25 mouse cellular contexts compared by ENCODE assay signal in genomic region chr11:23767928-23768327, GRCm38 (mm10). TPM values are rescaled to one million over a fixed set of nuclear protein-coding genes. Genes with fewer than 3 reads are reported as not detected.
DNase-seq lines count a peak whose midpoint lies in the region; ATAC-seq and TF ChIP-seq lines count a peak whose summit lies in the region.
"Had no signal": no experiment of that assay in that cellular context is flagged by ENCODE, and none has a peak within 500 bp of the region (broad histone marks: within the 10 kb centered on the region; RNA-seq: fewer than 3 reads in every experiment).

No protein-coding gene starts in this region.

- H3K4me3 ChIP-seq in lung, postnatal 0 days (ENCODE audit: low read depth, low read length), result no peak overlapping the region
- peak overlapping the region; percentile 21 to 86 (median 82) for H3K4me3 ChIP-seq in CH12.LX (replicated peaks in 1 of 3; ENCODE audit: low read depth in 2 of 3, low read length in 2 of 3, poor library complexity in 1 of 3)
- H3K4me3 ChIP-seq: embryonic facial prominence, embryonic 13.5 days; forebrain, embryonic 12.5 days; gastrocnemius, adult 2 months; heart, embryonic 10.5 days; hindbrain, embryonic 12.5 days had no signal

- no peaks in the 10 kb centered on the region for H3K9me3 ChIP-seq in lung, postnatal 0 days (ENCODE audit: low read length)
- H3K9me3 ChIP-seq in CH12.LX (replicated peaks; ENCODE audit: low read length), result no peaks in the 10 kb centered on the region
- H3K9me3 ChIP-seq: embryonic facial prominence, embryonic 13.5 days; forebrain, embryonic 12.5 days; G1E; heart, embryonic 10.5 days; hindbrain, embryonic 12.5 days had no signal

- dilution Hi-C loops in CH12.LX (cut with MboI; ENCODE audit: extremely low pct_ligation_motif_present, extremely low pct_unique_long_range_greater_than_20kb, low sequenced_read_pairs), result no loop called here

- no peak for TF ChIP-seq CTCF in lung, postnatal 0 days (IDR thresholded peaks at IDR 0.05)
- no peak for TF ChIP-seq CTCF in CH12.LX (conservative IDR thresholded peaks at IDR 0.05 in 1 of 2, IDR thresholded peaks at IDR 0.05 in 1 of 2; ENCODE audit: low read depth in 2 of 2, low read length in 2 of 2)

- TF ChIP-seq POLR2A in CH12.LX (IDR thresholded peaks at IDR 0.05; ENCODE audit: low read depth, low read length), result peak; percentile 20; the same call in 1 of the 2 replicates

- H3K27me3 ChIP-seq in lung, postnatal 0 days (replicated peaks; ENCODE audit: insufficient read depth, low read length), result no peaks in the 10 kb centered on the region
- H3K27me3 ChIP-seq in CH12.LX (replicated peaks), result no peaks in the 10 kb centered on the region
- H3K27me3 ChIP-seq in splenic B cell, adult 2 months (ENCODE audit: control insufficient read depth, insufficient read depth, low read length, poor library complexity, severe bottlenecking), result no peaks in the 10 kb centered on the region
- H3K27me3 ChIP-seq: Patski had no signal

- TF ChIP-seq EP300 in lung, postnatal 0 days (IDR thresholded peaks at IDR 0.05), result no peak
- TF ChIP-seq EP300 in CH12.LX (IDR thresholded peaks at IDR 0.05; ENCODE audit: low read length), result no peak; the same call in 1 of the 2 replicates

- H3K9ac ChIP-seq in lung, postnatal 0 days (replicated peaks; ENCODE audit: low read depth), result no peak overlapping the region
- peak overlapping the region; percentile 59; the same call in 1 of the 2 replicates for H3K9ac ChIP-seq in CH12.LX (ENCODE audit: insufficient read depth, low read depth)
- H3K9ac ChIP-seq: embryonic facial prominence, embryonic 13.5 days; forebrain, embryonic 12.5 days; forebrain, postnatal 0 days; hindbrain, embryonic 12.5 days had no signal

- no peak overlapping the region for H3K27ac ChIP-seq in lung, postnatal 0 days (ENCODE audit: low read length)
- no peak overlapping the region; the same call in 1 of the 2 replicates for H3K27ac ChIP-seq in CH12.LX (ENCODE audit: insufficient read depth, low read depth)
- H3K27ac ChIP-seq: embryonic facial prominence, embryonic 13.5 days; forebrain, embryonic 12.5 days; gastrocnemius, adult 2 months; heart, embryonic 10.5 days; hindbrain, embryonic 12.5 days had no signal

- WGBS in lung, postnatal 0 days, result 31% methylated on average over 1 of the region's 1 CpGs

- in situ Hi-C loops in CH12.LX (cut with MboI; ENCODE audit: low pct_ligation_motif_present, low pct_unique_long_range_greater_than_20kb, low sequenced_read_pairs), result no loop called here

- DNase-seq in lung, postnatal 0 days (ENCODE audit: low spot score), result peak; percentile 6
- DNase-seq in lung, postnatal 36 days, result no peak
- peak; percentile 44 for DNase-seq in CH12.LX (ENCODE audit: extremely low read depth)
- peak; percentile 43 for DNase-seq in splenic B cell, adult 2 months (ENCODE audit: low read depth, low spot score)
- DNase-seq in layer of hippocampus, postnatal 36 days, result no peak
- DNase-seq: adrenal gland, adult 2 months; adrenal gland, postnatal 36 days; cerebellum, adult 11 months; cerebellum, adult 8-10 months; cerebellum, postnatal 14 days; forebrain, postnatal 0 days; gastrocnemius, adult 2 months; gastrocnemius, postnatal 25 days; heart, adult 11 months; heart, postnatal 10 days; heart, postnatal 4 days had no signal

- no peak for ATAC-seq in lung, postnatal 0 days
- peak; percentile 29 for ATAC-seq in granulocyte monocyte progenitor cell, adult 5-6 weeks (replicated peaks; ENCODE audit: poor library complexity, severe bottlenecking)
- ATAC-seq in CD4-positive, CD25-positive, alpha-beta regulatory T cell, adult 4 months, result no peak
- ATAC-seq: forebrain, postnatal 0 days; hindbrain, embryonic 16.5 days; Patski had no signal

- no peaks in the 10 kb centered on the region for H3K36me3 ChIP-seq in lung, postnatal 0 days (ENCODE audit: insufficient read depth, low read length)
- peaks cover 0 to 5% of the 10 kb centered on the region in 2 experiments for H3K36me3 ChIP-seq in CH12.LX (replicated peaks in 1 of 2; ENCODE audit: control insufficient read depth in 1 of 2, insufficient read depth in 1 of 2, low read length in 1 of 2)
- H3K36me3 ChIP-seq in splenic B cell, adult 2 months (ENCODE audit: control insufficient read depth, insufficient read depth, low read length, poor library complexity, severe bottlenecking), result 0 out of 2 replicates have a peak, but pooled peaks cover 4% of the 10 kb centered on the region
- H3K36me3 ChIP-seq: embryonic facial prominence, embryonic 13.5 days; forebrain, embryonic 12.5 days; G1E; heart, embryonic 10.5 days; hindbrain, embryonic 12.5 days had no signal

- no peak overlapping the region for H3K4me2 ChIP-seq in lung, postnatal 0 days (replicated peaks; ENCODE audit: low read depth, low read length)
- peak overlapping the region; percentile 14; the same call in 1 of the 2 replicates for H3K4me2 ChIP-seq in CH12.LX (ENCODE audit: insufficient read depth, low read depth, poor library complexity, severe bottlenecking)
- H3K4me2 ChIP-seq: embryonic facial prominence, embryonic 13.5 days; forebrain, embryonic 12.5 days; hindbrain, embryonic 12.5 days had no signal

- peaks cover 46% of the 10 kb centered on the region for H3K79me2 ChIP-seq in CH12.LX (replicated peaks; ENCODE audit: control insufficient read depth, extremely low read depth, insufficient read depth, poor library complexity, severe bottlenecking)

- 0 out of 2 replicates have a peak, but pooled peaks cover 3% of the 10 kb centered on the region for H3K4me1 ChIP-seq in lung, postnatal 0 days (ENCODE audit: insufficient read depth, low read depth, low read length)
- H3K4me1 ChIP-seq in CH12.LX (ENCODE audit: control insufficient read depth in 1 of 2, insufficient read depth in 2 of 2), result peaks cover 5 to 51% of the 10 kb centered on the region in 2 experiments

- no peak for TF ChIP-seq RAD21 in CH12.LX (IDR thresholded peaks at IDR 0.05; ENCODE audit: low read depth, low read length)

TF ChIP-seq in CH12.LX, 34 proteins besides CTCF, POLR2A, EP300 and RAD21 (continues in another document):
- TF ChIP-seq RCOR1 (conservative IDR thresholded peaks at IDR 0.05; ENCODE audit: low read depth, low read length) (no peak), POLR2AphosphoS2 (IDR thresholded peaks at IDR 0.05; ENCODE audit: low read depth, low read length) (no peak), NRF1 (IDR thresholded peaks at IDR 0.05; ENCODE audit: low read depth, low read length) (no peak), MEF2A (IDR thresholded peaks at IDR 0.05; ENCODE audit: borderline replicate concordance, low read depth, low read length) (peak; percentile 49; the same call in 1 of the 2 replicates), MAX (IDR thresholded peaks at IDR 0.05; ENCODE audit: low read length) (no peak), JUND (conservative IDR thresholded peaks at IDR 0.05; ENCODE audit: low read depth, low read length) (no peak), SIN3A (IDR thresholded peaks at IDR 0.05; ENCODE audit: low read length) (peak; percentile 69), NELFE (IDR thresholded peaks at IDR 0.05; ENCODE audit: low read depth, low read length) (no peak), MYC (IDR thresholded peaks at IDR 0.05; ENCODE audit: low read depth, low read length) (no peak), MXI1 (IDR thresholded peaks at IDR 0.05; ENCODE audit: low read depth, low read length) (0 out of 2 replicates have a peak, but pooled peaks have one; percentile 14), CHD1 (IDR thresholded peaks at IDR 0.05; ENCODE audit: low read depth, low read length) (peak; percentile 85), MAFK (IDR thresholded peaks at IDR 0.05; ENCODE audit: insufficient replicate concordance, low read length) (no peak), ZKSCAN1 (IDR thresholded peaks at IDR 0.05; ENCODE audit: borderline replicate concordance, low read depth, low read length) (no peak), PAX5 (IDR thresholded peaks at IDR 0.05; ENCODE audit: low read length) (no peak), TCF12 (IDR thresholded peaks at IDR 0.05; ENCODE audit: low read depth, low read length) (0 out of 2 replicates have a peak, but pooled peaks have one; percentile 51), SMC3 (IDR thresholded peaks at IDR 0.05; ENCODE audit: low read depth, low read length) (no peak), USF1 (IDR thresholded peaks at IDR 0.05; ENCODE audit: low read depth, low read length) (no peak), ELF1 (IDR thresholded peaks at IDR 0.05; ENCODE audit: low read depth, low read length) (no peak), HCFC1 (IDR thresholded peaks at IDR 0.05; ENCODE audit: low read depth, low read length) (no peak), ETS1 (conservative IDR thresholded peaks at IDR 0.05; ENCODE audit: low read depth, low read length) (no peak; the same call in 1 of the 2 replicates), IRF4 (IDR thresholded peaks at IDR 0.05; ENCODE audit: low read depth, low read length) (no peak), CHD2 (IDR thresholded peaks at IDR 0.05; ENCODE audit: low read length) (no peak), ZMIZ1 (IDR thresholded peaks at IDR 0.05; ENCODE audit: low read depth, low read length) (peak; percentile 70; the same call in 1 of the 2 replicates), GABPA (IDR thresholded peaks at IDR 0.05; ENCODE audit: insufficient replicate concordance, low read depth, low read length) (no peak), BHLHE40 (IDR thresholded peaks at IDR 0.05; ENCODE audit: low read depth, low read length) (no peak), UBTF (IDR thresholded peaks at IDR 0.05; ENCODE audit: low read depth, low read length) (no peak), USF2 (conservative IDR thresholded peaks at IDR 0.05; ENCODE audit: low read depth, low read length) (no peak), MAZ (IDR thresholded peaks at IDR 0.05; ENCODE audit: low read depth, low read length) (no peak), KAT2A (IDR thresholded peaks at IDR 0.05; ENCODE audit: insufficient replicate concordance, low read length) (no peak), TBP (conservative IDR thresholded peaks at IDR 0.05; ENCODE audit: low read depth, low read length) (0 out of 2 replicates have a peak, but pooled peaks have one; percentile 0), ZNF384 (IDR thresholded peaks at IDR 0.05; ENCODE audit: low read depth, low read length) (no peak; the same call in none of the 2 replicates), ZC3H11A (IDR thresholded peaks at IDR 0.05; ENCODE audit: low read depth, low read length) (no peak)

RNA-seq across cellular contexts. Expression of gene Rel, which starts 2.8 kb away (rescaled TPM):
- 1.1 and 1.6 TPM in 2 replicates for polyA plus RNA-seq in lung, postnatal 0 days (2015; fragmentation: Nextera tagmentation; extraction: Ambion mirVana)
- 21.5 and 28.4 TPM in 2 replicates for total RNA-seq in CH12.LX (2012; rRNA removed)
- 21.1 and 26.2 TPM in 2 replicates for total RNA-seq in CH12.LX (2014; rRNA removed)
- 31.6 and 38.1 TPM in 2 replicates for polyA plus RNA-seq in CH12.LX (2012; ENCODE audit: insufficient read length, low read depth)
- 15.1 and 18.5 TPM in 2 replicates for total RNA-seq in granulocyte monocyte progenitor cell, adult 5-6 weeks (2014; fragmentation: Nextera tagmentation)
- total RNA-seq in granulocyte monocyte progenitor cell, adult 5-6 weeks (2017), result 9.8 and 10.0 TPM in 2 replicates
- 10 to 100 TPM; 24.2 to 25.8 TPM for polyA plus RNA-seq in CD4-positive, CD25-positive, alpha-beta regulatory T cell, adult 4 months (2017; shearing (Covaris generic))
- 1 to 10 TPM; 2.6 to 2.7 TPM for total RNA-seq in layer of hippocampus, postnatal 36 days (2021)

Comparison
In these comparisons a context has a peak if more than half of its experiments do, and no peak if none do; other contexts are left out.
1. DNase-seq: peak in lung, postnatal 0 days (single experiment), CH12.LX (single experiment) and splenic B cell, adult 2 months (single experiment); none in lung, postnatal 36 days (single experiment) and layer of hippocampus, postnatal 36 days (0 of 2).